Mouse (Mus musculus): ENCODE results near the gene Fut2.

- TF ChIP-seq TAL1 (IDR thresholded peaks at IDR 0.05; ENCODE audit: low read length) (no peak), GATA1 (IDR thresholded peaks at IDR 0.05; ENCODE audit: low read length) (no peak)
Measured at GRCm38 (mm10) chr7:45710477-45711191, 44.4 kb upstream of the Fut2 start.
